Mouse (Mus musculus): ENCODE measurements at regions not wholly inside any gene's neighbourhood (a gene's known extent, or its start where the extent isn't known, plus 50 kb on each side); places are given as distances from the start of the nearest gene placed in this dataset.

GRCm38 (mm10) chr16:77318150-77318549 lies 283.7 kb downstream of the Gm11146 start:
- DNase-seq (ENCODE audit: low spot score in 2 of 2) = no peak

DNA sequence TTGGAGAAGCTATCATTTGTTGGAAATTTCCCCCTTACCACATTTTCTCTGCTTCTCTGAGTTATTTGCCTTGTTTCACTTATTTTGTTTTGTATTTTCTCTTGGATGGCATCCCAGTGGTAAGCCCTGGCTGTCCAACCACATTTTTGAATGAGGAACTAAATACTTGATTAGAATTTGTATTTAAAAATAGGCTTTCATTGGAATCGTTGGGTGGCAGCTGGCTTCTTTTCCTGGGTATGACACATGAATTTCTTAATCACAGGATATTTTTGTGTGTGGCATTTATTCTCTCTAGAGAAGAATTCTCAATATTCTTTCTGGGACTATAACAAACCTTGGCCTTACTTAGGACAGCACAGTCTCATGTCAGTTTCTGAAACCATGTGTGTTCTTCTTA lies 286.5 kb downstream of the Gm11146 start:
- no peak for DNase-seq (ENCODE audit: low spot score in 2 of 2)

GRCm38 (mm10) chr16:77313195-77313594 lies 288.7 kb downstream of the Gm11146 start:
- no peak for DNase-seq (ENCODE audit: low spot score in 2 of 2)

- no peak for DNase-seq (ENCODE audit: low spot score in 2 of 2)
These were observed 288.0 kb downstream of the Usp25 start for GRCm38 (mm10) chr16:77301270-77302171.

- no peak for DNase-seq (ENCODE audit: low spot score in 2 of 2)
These were observed 287.2 kb downstream of the Usp25 start for GRCm38 (mm10) chr16:77300572-77301213.

GRCm38 (mm10) chr16:77295574-77296355 lies 282.3 kb downstream of the Usp25 start:
- DNase-seq (ENCODE audit: low spot score in 2 of 2) = no peak

GRCm38 (mm10) chr16:77292317-77292771 lies 278.8 kb downstream of the Usp25 start:
- DNase-seq (ENCODE audit: low spot score in 2 of 2) = no peak

DNA sequence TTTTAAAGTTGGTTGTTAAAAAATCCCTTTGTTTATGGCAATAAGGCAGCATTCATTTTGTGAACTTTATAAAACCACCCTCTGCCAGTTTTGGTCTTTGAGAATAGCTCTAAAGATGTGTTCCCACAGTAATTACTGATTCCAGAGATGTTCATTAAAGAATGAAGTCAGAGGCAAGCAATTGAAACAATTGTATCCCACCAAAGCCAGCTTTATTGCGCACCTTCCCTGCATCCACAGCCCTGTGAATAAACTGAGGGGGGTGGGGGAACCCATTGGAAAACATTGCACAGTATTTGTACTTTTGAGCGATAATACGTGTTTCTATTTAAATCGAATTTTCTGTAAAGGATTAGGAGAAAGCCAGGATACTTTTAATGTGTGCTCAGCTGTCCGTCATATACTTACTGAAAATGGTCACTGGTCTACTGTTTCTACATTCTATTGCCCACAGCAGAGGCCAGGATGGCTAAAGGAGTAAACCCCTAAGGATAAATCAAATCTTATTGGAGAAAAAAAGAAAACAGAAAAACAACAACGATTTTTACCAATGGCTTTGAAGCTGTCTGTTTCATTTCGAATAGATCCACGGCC lies 278.3 kb downstream of the Usp25 start:
- DNase-seq (ENCODE audit: low spot score in 2 of 2) = no peak

GRCm38 (mm10) chr16:77284205-77284604 lies 270.7 kb downstream of the Usp25 start:
- DNase-seq (ENCODE audit: low spot score in 2 of 2) = no peak

- no peak for DNase-seq (ENCODE audit: low spot score in 2 of 2)
These were observed 266.4 kb downstream of the Usp25 start for GRCm38 (mm10) chr16:77279916-77280315.

- no peak for DNase-seq (ENCODE audit: low spot score in 2 of 2)
These were observed 266.0 kb downstream of the Usp25 start for GRCm38 (mm10) chr16:77279495-77279894.

- DNase-seq (ENCODE audit: low spot score in 2 of 2) = no peak
These were observed 259.8 kb downstream of the Usp25 start for GRCm38 (mm10) chr16:77273306-77273705.

- no peak for DNase-seq (ENCODE audit: low spot score in 2 of 2)
These were observed 255.4 kb downstream of the Usp25 start for GRCm38 (mm10) chr16:77268926-77269325.

GRCm38 (mm10) chr16:77267679-77268078 lies 254.2 kb downstream of the Usp25 start:
- no peak for DNase-seq (ENCODE audit: low spot score in 2 of 2)

DNA sequence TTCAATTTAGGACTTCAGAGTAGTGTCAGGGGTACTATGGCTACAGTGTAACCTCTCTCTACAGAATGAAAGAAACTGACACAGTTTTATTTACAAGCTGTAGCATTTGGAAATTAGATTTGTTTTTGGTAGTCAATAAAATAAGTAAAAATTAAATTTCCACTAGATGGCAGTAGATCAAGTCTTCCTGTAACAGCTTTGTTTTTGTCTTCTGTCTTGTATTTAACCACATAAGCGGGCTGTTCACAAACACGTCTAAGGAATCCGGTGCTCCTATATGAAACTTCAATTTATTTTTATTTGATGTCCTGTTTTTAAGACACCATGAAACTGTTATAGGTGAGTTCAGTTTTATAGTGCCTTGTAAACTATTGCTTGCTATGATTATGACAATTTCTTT lies 238.8 kb downstream of the Usp25 start:
- no peak for DNase-seq (ENCODE audit: low spot score in 2 of 2)

DNA sequence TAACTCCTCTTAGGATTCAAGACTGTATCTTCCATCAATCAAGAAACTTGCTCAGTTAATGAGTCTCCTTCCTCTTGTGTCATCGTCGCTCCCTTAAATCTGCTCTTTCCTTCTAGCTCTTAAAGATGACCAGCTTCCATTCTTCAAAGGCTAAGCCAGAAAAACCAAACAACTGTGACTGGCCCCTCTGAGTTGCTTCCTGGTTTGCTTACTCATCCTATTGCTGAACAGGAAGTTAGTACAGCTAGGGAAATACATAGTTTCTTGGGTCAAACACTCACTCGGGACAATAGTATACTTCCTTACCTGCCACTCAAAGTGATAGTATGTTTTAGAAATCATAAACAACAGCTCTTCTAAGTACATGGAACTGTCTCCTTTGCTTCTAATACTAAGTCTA lies 237.9 kb downstream of the Usp25 start:
- no peak for DNase-seq (ENCODE audit: low spot score in 2 of 2)

DNA sequence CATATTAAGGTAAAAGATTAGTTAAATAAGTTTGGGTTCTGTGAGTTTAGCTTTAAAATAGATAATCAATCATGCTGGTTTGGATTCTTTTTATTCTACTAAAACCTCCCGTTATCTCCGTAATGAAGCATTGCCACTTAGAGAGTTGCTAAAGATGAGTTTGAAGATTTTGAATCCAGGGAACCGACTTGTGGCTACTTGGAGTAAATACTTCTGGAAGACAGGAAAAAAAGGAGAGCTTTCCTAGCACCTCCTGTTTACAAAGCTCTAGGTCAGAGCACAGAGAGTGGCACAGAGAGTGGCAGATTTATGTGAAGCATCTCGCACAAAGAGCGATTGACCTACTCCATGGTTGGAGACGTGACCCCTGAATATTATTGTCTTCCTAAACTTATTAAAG lies 227.4 kb downstream of the Usp25 start:
- no peak for DNase-seq (ENCODE audit: low spot score in 2 of 2)

DNA sequence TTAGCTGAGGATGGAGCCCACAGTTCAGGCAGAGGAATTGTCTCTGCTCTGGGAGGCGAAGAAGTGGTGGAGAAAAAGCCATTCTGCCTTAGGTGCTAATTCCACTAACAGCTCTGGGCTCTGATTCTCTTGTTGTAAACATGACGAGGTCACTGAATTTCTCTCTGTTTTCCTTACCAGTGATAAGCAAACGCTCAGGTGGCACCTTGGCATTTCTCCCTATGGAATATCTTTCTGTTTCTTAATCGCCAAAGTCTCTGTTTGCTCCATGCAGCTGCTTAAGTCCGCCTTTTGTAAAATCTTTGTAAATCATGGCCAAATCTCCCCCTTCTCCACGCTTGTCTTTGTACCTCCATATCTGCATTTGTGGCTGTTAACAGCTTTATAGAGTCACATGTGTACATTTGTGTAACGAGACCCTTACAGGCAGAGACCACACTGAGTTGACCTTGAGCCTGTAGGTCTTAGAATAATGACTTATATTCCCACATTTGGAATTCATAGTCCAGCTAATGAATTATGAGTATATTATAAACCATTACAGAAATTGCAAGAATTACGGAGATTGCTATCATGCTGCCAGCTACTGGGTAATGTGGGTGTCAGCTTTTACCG lies 225.8 kb downstream of the Usp25 start:
- no peak for DNase-seq (ENCODE audit: low spot score in 2 of 2)

- DNase-seq (ENCODE audit: low spot score in 2 of 2) = no peak
These were observed 225.1 kb downstream of the Usp25 start for GRCm38 (mm10) chr16:77238358-77239175.

- no peak for DNase-seq (ENCODE audit: low spot score in 2 of 2)
These were observed 224.3 kb downstream of the Usp25 start for GRCm38 (mm10) chr16:77237631-77238357.
